Mouse (Mus musculus) adrenal gland, postnatal 14 days (tissue): Measurements from ENCODE around the gene Acbd4. TPM values are rescaled to one million over a fixed set of nuclear protein-coding genes. Genes with fewer than 3 reads are reported as not detected.
A peak's percentile ranks its signal among the peaks of the same experiment; 100 is the strongest.

ENCODE experiments used
- DNase-seq: peaks from one replicate; pipeline ENCODE4 v3.0.0; 2021; ENCODE audit warnings: mixed read lengths
- total RNA-seq: library from RNA; stranded (reverse); gene quantifications from 2 replicates; pipeline ENCODE4 v1.2.3, GENCODE M21; 2021

Acbd4 gene
- total RNA-seq, 1 experiment from 2014 or later: 84.9 TPM

DNA sequence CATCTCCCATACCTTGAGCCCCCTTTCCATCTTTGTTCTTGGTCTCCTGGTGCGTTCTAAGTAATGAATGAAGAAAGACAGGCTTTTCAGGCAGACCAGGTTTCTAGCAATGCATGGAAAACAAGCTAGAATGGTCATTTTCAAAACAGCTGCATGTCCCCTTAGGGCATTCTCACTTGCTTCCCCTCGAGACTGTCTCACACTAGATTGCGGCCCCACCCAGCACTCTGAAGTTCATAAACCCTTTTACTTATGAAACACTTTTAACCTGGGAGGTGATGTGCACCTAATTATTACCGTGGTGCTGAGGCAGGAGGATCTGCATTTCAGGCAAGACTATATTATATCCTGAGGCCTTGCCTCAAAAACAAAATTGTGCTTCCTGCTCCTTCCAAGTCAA, 12.3 kb downstream of the Acbd4 start:
- DNase-seq: no peak

DNA sequence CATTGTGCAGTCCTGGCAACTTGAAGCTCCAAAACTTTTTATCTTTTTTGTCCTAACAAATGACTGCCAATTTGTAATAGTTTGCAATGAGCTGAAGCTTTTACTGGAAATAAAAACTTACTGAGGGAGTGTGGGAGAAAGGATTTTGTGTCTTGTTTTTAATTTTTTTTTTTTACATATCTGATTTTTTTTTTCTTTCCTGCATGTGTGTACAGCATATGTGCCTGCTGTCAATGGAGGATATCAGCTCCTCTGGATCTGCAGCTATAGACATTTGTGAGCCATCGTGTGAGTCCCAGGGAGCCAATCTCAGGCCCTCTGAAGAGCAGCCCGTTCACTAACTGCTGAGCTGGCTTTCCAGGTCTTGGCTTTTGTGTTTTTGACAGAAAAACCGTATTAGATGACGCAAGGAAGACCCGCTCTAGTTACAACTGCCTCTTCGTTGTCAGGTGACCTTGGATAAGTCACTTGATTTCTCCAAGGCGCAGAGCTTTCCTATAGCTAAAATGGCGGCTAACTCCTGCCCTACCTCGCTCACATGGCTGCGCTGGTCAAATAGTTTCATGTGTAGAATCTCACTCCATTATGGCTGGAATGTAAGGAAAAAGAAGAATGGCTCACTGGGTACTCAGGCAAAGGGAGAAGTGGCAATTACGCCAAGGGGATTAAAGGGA, 12.9 kb downstream of the Acbd4 start:
- DNase-seq: peak; percentile 18

DNA sequence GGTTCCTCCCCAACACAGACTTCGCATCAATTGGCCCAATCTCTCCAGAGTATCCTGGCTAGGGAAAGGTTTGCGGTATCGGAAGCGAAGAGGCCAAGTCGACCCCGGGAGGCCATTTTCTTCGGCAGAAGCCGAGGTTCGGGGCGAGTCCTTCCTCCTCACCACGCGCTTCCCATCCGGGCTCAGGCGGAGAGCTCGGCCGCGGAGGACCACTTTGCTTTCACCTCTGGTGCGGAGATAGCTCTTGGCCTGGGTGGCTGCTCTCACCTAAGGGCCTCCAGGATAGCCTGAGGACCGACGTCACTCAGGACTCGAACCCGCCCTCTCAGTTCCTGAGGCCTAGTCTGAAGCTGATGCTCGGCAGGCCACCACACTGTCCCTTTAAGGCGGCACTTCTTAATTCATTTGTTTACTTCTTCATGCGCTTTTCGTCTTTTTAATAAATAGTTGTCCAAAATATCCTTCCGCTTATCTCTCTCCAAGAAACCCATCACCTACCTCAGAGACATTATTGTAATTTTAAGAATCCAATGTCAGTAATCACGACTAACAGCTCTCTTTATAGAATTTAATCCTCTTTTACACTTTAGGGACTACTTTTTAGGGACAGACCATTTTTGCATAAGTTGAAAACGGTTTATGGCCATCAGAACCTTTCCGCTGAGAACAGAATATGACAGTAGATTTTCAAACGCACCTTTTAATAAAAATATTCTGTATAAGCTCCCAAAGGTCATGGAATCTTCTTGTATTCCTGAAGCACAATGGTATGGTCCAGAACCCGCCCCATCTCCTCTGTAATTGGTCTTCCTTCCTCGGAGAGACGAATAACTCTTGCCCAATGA, 13.9 kb downstream of the Acbd4 start:
- peak; percentile 85 for DNase-seq

DNA sequence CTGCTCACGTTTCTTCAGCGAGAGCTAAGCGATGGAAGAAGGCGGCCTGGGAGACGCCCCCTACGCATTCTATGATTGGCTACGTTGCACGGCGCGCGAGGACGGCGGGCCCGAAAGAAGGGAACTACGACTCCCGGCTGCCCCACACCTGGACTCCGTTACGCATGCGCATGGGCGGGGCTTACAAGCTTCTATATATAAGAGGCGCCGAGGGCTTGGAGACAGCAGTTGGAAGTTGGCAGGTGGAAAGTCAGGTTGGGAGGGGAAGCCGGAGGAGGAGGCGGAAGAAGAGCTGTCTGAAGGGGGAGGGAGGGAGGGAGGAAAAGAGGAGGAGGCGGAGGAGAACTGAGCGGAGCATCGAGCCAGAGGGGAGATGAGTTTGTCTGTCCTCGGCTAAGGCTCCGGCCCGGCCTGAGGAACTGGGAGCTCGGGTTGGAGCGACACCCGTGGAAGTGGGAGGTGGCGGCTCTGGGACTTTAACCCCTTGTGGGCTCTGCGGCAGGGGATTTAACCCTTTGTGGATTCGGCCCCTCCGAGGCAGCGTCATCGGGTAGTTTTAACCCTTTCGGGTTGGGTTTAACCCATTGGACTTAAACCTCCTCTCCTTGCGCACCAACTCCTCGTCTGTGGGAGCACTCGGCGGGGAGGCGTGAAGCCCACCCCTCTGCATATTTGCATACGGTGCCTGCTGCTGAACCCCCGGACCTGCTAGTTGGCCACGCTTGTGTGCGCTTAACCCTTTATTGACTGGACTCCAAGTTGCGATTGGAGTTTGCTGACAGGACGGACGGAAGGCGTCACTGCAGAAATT, 14.7 kb downstream of the Acbd4 start, which contains the start of gene Hexim1:
Gene Hexim1 (plus strand): TSS at position 224 of the 811 bp plus-strand sequence.
- DNase-seq: peak; percentile 100

DNA sequence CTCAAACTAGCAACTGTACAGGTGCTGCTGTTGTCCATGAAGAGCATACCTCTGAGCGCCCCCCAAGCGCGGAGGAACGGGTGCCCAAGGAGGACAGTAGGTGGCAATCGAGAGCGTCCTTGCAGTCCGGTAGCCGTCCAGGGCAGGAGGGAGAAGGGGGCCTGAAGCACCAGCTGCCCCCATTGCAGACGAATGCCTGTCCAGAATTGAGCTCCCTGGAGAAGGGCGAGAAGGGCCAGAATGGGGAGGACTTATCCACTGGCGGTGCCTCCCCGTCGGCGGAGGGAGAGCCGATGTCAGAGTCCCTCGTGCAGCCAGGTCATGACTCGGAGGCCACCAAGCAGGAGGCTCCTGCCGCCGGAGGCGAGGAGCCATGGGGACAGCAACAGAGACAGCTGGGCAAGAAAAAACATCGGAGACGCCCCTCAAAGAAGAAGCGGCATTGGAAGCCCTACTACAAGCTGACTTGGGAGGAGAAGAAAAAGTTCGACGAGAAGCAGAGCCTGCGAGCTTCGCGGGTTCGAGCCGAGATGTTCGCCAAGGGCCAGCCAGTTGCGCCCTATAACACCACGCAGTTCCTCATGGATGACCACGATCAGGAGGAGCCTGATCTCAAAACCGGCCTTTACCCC, 15.6 kb downstream of the Acbd4 start:
- peak; percentile 90 for DNase-seq

DNA sequence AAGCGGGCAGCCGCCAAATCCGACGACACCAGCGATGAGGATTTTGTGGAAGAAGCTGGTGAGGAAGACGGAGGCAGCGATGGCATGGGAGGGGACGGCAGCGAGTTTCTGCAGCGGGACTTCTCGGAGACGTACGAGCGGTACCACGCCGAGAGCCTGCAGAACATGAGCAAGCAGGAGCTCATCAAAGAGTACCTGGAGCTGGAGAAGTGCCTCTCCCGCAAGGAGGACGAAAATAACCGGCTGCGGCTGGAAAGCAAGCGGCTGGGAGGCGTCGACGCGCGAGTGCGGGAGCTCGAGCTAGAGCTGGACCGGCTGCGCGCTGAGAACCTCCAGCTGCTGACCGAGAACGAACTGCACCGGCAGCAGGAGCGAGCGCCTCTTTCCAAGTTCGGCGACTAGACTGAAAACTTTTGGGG, 16.1 kb downstream of the Acbd4 start:
- DNase-seq: peak; percentile 65

DNA sequence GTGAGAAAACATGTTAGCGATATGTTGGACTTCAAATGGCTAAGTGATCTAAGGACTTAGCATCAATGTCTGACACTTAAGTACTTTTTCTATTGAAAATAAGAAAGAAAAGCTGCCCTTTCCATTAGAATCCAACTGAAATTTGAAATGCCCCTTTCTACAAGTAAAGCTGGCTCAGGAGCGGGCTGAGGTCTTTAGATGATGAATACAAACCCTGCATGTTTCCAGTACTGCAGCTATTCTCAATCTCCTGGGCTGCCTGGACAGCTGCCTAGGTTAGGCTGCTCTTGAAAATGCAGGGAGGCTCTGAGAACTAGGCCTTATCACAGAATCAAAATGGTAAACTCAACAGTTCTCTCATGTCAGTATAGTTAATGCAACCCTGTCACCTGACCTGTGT, 17.4 kb downstream of the Acbd4 start:
- no peak for DNase-seq

DNA sequence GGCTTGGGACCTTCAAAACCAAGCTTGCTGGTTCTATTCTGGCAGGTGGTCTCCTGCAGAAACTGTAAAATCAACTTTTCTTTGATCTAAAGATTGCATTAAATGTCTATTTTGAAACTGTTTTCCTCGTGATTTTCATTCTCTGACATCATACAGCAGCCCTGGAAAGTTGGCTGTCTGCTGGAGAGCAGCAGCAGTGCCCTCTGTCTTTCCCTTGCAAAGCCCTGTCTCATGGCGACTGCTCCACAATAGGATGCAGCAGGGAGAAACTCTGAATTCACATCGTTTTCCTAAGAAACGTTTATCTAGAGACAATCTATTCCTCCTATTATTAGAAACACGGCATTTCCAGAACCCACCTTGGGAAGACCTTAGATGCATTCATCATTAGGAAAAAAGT, 18.1 kb downstream of the Acbd4 start:
- DNase-seq: peak; percentile 44

DNA sequence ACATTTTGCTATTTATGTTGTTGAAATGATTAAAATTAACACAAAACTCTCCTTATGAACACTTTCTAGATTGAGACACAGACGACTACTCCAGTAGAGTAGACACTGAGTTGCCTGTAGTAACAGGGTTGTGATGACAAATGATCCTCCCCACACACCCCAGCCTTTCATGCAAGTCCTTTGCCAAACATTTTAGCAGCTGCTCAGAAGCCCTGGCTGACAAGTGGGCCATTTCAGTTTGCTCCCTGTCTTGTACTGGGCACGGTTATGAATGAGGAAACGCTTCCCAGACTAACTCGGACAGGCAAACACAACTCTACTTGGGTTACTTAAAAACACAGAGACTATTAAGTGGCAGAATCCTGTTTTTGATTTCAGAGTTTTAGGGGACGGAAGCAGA, 18.8 kb downstream of the Acbd4 start:
- DNase-seq: peak; percentile 30

DNA sequence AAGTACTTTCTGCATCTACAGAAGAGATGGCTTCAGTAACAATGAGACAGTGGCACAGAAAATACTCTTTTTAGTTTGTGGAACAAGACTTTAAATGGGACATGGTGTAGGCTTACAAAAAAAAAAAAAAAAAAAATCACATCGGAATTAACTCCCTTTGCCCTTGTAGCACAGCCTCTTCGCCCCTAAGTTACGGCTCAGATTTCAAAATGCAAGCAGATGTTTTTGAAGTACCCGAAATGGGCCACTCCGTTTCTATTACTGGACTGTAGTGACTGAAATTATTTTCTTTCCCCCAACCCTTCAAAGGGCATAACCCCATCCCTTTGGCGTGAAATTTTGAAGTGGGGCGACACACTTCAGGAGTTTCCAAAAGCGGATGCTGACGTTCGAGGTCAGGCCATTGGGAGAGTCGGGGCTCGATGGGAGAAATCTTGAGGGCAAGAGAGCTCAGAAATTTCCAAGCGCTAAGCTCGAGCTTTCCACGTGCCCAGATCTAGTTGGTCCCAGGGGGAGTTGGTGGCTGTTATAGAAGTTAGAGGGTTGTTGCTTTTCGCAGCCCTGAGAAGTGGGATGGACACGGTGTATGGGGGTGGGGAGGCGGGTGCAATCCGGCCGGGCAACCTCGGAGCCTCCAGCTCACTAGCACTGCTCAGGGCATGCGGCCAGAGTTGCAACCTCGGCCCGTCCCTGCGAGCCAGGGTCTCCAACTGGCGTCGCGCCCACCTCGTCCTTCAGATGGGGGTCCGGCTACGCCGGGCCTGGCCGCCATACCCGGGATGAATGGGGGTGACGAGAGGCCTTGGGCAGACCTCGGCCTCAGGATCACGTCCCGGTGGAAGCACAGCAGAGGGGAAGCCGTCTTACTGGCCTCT, 30.5 kb downstream of the Acbd4 start, which contains the start of gene Hexim2:
Gene Hexim2 (plus strand): TSS at position 729 of the 875 bp plus-strand sequence.
- peak; percentile 79 for DNase-seq

DNA sequence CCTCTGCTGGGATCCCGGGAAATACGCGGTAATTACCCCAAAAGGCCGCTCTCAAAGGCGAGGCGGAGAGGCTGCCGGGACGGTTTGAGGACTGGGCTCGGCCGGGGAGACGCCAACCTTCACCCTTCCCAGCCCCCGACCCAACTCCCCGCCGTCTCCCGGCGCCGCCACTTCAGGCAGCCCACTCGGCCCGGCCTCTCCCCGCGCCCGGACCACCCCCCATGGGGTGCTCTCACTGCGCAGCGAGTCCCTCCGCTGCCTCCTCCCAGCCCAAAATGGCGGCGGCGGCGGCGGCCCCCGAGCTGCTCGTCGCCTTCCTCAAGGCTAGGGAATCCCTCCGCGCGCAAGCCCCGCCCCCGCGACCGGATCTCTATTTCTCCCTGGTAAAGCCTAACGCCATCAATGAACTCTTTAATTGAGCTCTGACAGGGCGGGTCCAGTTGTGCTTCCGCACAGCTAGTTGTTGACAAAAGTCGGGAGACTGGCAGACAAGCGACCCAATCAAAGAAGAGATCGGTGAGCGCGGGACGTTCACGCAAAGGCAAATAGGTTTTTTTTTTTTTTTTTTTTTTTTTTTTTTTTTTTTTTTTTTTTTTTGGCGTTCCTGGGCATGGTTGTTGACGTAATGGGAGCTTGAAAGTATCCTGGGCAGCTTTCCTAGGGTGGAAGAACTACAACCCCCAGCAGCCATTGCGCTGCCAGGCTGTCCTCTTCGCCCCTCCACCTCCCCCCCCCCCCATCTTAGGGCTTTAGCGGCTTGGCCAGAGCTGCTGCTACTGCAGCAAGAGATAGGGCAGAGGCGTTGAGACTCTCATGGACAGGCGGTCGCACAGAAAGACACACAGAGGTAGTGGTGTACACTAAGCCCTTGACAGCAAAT, 31.3 kb downstream of the Acbd4 start:
- peak; percentile 100 for DNase-seq

DNA sequence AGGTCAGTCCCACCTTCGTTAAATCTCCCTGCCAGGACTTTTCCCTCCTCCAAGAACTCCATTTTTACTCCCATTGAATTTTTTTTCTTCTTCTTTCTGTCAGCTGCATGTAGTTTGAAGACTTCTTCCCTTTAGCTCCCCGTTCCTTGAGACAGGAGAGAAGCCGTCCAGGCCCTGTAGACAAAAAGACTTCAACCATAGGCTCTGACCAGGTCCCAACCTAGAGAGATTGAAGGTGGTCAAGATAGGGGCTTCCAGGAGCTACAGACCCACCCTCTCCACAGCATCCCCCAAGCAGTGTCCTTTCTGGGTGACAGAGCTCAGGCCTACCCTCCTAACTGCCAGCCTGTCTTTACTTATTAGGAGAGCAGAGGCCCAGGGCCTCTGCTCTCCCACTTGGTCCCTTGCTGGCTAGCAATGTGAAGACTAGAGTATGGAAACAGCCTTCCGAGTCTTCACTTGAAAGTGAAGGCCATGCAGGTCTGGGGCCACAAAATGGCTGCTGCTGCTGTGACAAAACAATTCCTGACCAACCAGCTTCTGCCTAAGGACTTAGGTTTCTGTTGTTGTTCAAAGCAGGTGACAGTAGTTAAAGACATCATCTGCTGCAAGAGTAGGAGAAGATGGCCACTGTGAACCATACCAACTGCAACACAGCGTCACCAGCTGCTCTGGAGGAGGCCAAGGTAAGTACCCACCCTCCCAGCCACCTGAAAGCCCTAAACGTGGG, 32.1 kb downstream of the Acbd4 start:
- no peak for DNase-seq

DNA sequence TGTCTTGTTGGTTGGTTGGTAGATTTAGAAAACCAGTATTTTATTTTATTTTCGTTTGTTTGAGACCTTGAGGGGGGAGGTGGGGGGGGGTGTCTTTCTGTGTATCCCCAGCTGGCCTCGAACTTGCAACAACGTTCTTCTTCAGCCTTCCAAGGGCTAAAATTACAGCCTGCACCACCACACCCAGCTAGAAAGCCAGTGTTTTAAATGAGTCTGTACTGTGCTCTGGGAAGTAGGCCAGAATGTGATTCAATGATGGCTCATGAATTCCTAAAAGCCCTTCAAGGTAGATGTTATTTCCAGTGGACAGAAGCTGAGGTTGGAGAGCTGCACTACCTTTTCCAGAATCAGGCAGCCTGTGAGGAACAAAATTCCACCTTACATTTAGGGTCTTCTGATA, 32.7 kb downstream of the Acbd4 start:
- DNase-seq: peak; percentile 64

DNA sequence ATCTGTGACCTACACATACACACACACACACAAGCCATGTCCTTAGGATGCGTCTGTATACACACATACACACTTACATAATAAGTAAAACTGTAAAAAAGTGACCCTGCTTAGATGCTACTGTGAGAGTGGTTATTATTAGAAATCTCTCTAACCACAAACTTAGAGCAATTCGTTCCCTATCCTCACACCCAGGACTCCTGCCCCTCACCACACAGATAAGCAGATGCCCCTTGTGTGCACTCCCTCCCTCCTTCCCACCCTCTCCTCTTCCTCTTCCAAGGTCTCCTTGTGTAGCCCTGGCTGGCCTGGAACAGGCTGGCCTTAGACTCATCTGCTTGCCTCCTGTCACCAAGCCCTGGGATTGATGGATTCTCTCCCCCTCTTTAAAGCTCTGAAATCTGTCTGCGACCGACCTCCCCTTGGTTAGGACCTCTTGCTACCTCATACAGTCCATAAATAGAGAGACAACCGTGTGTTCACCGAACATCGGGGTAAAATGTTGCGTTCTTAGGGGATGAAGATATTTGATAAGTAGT, 34.6 kb downstream of the Acbd4 start:
- DNase-seq: no peak

DNA sequence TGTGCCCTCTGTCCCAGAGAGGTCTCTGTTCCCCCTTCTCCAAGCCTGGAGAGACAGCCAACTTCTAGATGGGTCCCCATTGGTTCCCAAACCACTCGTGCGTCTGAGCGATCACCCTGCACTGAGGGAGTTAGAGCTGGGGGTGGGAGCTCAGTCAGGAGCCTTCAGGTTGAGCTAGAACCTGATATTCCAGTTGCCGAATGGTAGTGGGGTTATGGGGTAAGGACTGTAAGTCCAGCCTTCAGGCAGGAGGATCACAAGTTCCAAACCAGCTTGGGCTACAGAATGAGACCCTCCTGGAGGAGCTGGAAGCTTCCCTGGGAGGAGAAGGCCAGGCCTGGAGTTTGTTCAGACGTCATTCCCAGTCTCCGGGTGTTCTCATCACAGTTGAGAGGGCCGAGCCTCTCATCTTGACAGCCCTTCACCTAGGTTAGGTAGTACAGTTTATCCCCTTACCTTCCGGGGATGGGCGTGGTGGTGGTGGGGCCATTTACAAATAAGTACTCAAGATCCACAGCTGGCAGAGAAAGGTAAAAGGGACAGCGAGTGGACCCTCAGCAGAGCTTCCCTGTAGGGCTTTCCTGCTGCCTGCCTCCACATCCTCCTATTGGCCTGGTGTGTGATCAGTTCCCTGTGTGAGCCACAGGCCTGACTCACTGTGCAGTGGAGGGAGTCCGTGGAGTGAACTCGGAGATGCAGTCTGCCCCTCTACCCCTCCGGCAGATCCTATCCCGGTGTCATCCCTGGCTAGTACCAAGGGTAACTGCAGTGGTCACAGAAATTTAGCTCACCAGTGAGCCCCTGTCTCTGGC, 38.7 kb downstream of the Acbd4 start:
- DNase-seq: peak; percentile 49

DNA sequence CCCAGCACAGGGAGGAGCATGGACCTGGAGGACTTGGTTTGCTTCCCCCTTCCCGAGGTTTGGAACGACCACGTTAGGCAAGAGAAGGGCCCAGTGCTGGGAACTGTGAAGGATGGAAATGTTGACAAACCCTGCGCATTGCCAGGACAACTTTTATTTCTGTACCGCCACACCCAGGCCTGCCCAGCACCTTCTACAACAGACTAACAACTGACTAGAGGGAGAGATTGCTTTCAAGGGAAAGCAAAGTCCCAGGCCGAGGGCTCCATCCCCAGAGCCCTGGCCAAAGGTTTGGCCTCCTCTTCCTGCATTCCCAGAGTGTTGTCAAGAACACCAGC, 39.2 kb downstream of the Acbd4 start:
- no peak for DNase-seq

DNA sequence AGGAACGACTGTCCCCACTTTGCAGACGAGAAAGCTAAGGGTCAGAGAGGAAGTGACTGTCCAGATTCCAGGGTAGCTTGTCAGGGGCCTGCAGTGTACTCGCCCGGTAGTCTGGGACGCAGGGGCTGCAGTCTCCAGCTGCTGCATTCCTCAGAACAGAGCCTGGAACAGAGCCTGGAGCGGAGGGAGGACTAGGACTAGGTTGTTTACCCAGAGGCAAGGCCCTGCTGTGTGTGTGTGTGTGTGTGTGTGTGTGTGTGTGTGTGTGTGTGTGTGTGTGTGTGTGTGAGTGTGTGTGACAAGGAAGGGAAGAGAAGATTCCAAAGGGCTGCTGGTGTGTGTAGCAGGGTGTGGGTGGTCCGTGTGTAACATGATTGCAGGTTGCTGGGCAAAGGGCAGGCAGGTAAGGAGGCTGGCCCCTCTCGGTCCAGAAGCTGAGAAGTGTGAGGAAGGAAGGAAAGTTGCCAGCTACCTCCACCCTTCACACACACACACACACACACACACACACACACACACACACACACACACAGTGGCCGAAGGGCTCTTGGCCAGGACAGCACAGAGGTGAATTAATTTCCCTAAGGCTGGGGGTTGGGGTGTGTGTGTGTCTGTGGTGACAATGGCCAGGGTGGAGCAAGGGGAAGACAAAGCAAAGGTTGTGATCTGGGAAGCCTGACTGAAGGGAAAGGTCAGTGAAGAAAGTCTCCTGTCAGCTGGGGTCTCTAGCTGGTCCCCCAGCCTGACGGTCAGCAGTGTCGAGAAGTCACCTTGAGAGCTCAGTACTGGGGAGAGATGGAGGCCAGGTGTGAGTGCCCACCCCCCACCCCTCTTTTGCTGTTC, 39.8 kb downstream of the Acbd4 start:
- peak; percentile 76 for DNase-seq

DNA sequence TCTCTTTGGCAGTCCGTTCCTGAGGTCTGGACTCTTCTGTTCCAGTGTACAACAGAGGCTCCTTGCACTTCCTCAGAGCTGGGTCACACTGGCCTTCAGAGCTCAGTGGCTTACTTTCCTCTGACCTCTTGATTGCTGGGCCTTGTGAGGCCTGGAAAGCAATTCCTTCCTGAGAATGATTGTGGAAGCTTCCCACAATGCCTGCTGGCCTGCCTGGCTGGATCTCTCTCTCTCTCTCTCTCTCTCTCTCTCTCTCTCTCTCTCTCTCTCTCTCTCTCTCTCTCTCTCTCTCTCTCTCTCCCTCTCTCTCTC, 40.4 kb downstream of the Acbd4 start:
- DNase-seq: peak; percentile 57
